Mouse (Mus musculus) embryo, embryonic 9.5 days (tissue): ENCODE measurements at regions not wholly inside any gene's neighbourhood (a gene's known extent, or its start where the extent isn't known, plus 50 kb on each side); places are given as distances from the start of the nearest gene placed in this dataset.

Source experiments
- DNase-seq: peaks from one replicate; pipeline ENCODE4 v3.0.0-alpha.2; 2017; ENCODE audit errors: extremely low spot score

DNA sequence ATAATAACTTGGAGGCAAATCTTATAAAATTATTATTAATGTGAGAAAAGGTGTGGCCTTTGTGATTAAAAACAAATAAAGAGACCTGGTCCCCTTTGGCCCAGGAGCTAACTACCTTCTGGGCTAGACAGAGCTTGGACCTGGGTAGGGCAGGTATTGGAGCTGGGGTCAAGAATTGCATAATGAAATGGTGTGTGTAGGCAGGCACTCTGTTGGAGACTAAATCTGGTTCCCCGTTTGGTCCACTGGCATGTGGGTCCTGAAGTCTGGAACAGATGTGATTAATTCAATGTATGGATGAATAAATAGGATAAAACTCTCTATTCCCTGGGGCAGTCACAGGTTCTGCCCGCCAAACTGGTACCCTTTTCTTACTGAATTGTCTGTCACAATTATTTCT, 301.3 kb upstream of the Clnk start:
- DNase-seq = no peak

DNA sequence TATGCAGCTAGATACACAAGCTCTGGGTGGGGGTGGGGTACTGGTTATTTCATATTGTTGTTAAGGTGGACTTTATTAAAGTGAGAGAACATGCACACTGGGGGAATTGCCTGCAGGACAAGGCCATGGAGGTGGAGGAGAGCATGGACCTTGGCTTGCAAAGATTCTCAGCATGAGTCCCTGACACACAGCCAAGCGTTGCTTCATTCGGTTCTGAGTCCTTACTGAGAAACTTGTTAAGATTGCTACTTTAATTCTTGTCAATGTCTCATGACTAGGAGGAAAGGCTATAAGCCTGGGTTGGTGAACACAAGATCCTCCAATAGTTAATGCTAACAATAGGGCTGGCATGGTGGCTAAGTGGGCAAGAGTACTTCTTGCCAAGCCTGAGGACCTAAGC, 300.3 kb upstream of the Clnk start:
- no peak for DNase-seq

DNA sequence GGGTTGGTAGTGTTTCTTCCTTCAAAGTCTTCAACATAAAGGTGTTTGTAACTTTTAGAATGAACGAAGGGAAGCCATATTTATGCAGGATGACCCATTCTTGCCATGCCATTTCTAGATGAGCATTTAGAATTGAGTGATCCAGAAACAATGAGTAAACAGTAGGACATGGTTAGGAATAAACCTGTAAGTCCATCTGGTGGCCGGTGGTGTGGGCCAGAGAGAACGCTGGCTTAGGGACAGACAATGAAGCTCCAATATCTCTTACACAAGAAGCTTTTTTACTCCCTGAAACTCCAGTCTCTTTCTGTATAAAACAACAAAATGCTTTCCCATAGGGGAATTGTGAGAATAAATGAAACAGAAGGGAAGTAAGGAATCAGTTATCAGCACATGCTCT, 296.9 kb upstream of the Clnk start:
- no peak for DNase-seq

DNA sequence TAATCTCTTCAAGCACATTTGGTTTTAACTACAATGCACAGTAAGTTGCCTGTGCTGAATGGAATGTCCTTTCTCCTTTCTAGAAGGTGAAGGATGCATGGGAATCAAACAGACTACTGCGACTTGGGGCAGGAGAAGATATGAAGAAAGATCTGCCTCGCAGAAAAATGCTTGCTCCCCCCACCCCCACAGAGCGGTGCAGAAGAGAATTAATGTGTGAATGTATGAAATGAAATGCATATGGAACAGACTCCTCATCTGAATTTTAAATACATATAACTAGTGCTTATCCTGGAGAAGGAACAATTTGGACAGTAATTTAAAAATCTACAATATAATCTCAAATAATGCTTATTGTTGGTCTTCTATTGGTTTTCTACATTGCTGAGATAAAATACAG, 283.0 kb upstream of the Clnk start:
- no peak for DNase-seq

DNA sequence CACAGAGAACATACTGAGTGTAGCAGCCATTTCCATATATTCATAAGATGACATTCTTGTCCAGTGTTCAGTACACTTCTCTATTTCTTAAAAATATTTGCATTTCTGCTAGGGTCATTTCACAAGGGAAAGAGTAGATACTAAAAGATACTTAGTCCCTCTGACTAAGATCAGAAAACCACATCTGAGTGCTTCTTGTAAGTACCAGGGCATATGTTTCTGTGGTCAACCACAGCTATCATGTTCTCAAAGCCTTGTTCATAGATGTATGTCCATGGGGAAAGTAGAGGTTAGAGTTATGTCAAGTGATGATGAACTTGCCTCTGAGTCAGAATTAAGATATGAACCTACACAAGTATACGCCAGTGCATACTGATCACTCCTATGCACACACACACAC, 279.2 kb upstream of the Clnk start:
- no peak for DNase-seq

DNA sequence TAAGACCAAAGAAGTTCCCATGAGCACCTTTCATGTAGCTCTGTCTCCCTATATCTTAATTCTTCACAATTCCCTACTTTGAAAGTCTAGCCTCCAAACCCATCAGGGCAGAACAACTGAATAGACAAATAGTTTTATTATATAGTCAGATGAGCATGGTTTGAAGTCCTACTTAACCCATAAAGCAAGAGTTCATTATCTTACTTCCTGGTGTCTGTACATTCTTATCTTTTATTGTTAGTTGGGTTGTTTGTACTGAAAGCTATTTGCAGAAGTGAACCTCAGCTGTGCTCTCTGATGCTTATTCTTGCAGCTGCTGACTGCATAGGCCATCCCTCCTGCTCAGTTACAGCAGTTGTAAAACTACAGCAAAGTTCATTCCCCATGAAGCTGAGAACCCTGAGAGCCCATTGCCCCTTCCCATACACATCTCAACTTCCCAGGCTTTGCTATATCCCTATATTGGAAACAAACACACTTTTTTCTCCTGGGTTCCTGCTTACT, 276.7 kb upstream of the Clnk start:
- DNase-seq = no peak

DNA sequence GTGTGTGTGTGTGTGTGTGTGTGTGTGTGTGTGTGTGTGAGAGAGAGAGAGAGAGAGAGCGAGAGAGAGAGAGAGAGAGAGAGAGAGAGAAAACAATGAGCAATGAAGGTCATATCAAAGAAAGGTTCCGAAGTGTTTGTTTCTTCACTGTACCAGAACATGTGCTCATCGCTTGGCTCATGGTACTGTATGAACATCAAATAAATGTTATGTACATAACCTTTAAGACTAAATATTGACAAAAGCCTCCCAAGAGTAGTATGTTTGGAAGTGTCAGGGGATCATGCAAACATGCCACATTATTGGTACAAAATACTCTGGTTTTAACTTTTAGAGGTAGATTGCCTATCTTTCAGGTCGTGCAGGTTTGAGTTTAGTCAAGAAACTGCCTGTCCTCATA, 275.3 kb upstream of the Clnk start:
- no peak for DNase-seq

DNA sequence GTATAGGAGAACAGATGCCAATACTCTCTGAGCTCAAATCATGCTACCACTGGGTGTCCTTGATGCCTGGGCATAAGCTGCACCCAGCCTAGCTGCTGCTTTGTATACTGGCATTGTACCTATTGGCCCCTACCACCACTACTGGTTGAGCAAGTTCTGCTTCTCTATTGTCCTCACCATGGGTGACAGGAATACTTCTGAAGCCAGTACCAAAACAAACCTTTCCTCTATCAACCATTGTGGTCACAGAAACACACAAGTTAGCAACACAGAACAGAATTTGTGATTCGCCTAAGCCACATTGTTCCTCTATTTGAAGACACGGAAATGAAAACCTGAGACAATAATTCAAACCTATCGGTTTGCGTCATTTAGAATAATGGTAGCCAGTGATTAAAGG, 274.3 kb upstream of the Clnk start:
- no peak for DNase-seq

DNA sequence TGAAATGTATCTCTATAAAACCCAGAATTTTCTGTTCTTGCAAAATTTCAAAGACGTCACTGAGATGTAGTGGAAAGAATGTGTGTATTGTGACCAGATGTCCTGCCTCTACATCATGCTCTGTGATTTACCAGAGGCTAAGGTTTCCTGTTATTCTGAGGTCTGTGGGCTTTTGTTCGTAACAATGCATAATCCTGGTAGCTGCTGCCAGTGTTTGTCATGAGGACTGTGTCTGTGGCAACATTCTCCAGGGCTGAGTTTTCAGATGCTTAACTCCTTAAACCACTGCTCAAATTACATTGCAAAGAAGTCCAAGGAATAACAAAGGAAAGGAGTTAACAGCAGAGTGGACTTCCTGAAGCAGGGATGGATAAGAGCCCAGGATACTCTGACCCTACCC, 269.0 kb upstream of the Clnk start:
- no peak for DNase-seq

DNA sequence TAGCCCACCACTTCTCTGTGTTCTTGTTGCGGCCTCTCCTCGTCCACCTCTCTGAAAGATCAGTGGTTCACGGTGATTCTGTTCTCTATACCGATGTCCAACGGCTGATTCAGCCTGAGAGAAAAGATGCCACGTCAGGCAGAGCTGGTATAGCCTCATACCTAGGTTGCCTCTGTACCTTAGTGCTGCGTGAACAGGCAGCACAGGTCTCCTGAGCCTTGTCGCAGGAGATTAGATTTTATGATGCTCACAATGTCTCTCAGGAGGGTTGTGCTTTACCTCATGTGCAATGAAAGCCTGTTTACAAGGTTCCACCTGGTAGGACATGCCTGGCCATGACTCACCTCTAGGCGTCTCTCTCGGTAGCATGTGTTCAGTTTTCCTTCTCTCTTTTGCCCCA, 267.6 kb upstream of the Clnk start:
- DNase-seq = no peak

DNA sequence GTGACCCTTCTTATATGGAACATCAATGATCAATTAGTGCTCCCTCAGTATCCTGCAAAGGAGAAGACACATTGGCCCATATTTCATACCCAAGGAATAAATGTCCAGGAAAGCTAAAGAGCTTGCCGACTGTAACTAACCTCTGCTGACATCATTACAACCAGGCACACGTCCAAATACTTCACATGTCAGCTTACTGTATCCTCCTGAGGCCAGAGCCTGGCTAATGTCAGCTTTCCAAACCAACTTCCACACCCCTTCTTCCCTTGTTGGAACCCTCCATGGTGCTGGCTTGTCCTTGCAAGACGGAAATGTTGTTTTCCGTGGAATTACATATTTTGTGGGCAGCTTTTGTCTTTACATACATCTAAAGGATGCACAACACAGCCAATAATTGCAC, 267.0 kb upstream of the Clnk start:
- no peak for DNase-seq

DNA sequence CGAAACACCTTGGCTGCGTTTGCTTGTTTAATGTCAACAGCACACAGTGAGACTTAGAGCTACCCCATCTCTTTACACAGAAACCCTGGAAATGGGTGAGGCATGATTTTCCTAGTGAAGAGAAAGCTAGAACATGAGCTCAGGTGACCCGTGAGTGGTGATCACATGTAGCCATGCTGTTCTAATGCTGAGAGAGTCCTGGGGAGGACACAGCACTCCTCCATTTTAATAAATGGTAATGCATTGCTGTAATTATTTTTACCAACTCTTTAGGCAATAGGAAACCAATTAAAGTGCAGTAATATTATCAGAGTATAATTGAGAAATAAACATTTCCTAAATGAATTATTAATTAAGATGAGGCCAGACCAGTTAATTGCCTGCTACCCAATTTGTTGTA, 261.8 kb upstream of the Clnk start:
- DNase-seq = no peak

DNA sequence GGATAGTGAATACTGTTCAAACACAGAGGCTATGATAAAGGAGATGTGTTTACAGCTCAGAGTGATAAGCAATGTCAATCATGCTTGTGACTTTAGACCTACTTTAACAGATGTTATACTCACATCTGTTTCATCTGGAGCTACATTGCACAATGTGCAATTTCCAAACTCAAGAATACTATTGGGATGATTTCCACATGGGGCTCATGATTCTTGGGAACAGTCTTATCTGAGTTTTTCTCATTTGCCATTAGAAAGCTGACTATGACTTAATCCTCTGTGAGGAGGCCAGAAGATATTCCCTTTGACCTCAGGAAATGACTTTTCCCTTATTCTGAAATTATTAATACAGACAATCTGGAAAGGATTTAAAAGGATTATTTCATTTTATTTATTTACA, 252.3 kb upstream of the Clnk start:
- DNase-seq = no peak

DNA sequence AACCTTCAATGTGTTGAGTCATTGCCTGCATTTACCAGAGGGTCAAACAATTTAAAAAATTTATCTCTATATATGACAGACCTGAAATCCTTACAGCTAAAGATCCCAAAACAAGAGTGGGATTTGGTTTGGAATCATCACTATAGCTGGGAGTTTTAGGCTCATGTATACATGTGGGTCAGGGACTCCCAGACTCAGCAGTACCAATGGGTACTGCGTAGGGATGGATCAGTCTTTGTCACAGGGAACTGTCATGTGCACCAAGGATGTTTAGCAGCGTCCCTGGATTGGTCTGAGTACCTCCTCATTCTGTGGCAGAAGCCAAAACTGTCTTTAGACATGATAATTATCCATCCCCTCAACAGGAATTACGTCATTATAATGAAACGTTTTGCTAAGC, 250.2 kb upstream of the Clnk start:
- DNase-seq = no peak

DNA sequence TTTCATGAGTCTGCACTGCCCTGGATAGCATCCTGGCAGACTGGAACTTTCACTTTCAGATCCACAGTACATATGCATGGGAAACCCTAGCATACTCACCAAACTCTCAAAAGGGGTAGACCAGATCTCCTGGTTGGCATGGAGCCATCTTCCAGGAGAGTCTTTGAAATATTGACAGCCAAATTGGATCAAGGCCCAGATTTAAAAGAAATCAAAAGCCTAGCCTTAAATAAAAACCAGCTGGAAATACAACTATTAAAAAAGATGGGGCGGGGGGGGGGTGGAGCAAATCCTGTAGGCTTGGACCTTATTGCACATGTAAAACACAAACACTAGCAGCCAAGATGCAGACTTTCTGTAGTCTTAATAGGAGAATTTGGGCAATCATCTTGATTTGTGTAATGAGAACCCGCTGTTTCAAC, 249.7 kb upstream of the Clnk start:
- DNase-seq = no peak

DNA sequence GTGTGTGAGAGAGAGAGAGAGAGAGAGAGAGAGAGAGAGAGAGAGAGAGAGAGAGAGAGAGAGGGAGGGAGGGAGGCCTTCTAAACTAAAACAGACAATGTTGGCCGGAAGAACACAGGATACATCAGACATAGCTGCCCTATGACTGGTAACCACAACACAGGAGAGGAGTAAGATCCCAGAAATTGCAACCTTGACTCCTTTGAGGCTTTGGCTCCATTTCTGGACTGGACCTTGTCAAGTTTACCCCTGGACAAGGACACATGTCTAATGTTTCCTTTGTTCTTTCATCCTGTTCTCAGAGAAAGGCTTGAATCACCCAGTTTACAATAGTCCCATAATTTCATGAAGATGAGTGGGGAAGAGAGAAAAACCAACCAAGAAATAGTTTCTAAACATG, 233.7 kb upstream of the Clnk start:
- DNase-seq = no peak

DNA sequence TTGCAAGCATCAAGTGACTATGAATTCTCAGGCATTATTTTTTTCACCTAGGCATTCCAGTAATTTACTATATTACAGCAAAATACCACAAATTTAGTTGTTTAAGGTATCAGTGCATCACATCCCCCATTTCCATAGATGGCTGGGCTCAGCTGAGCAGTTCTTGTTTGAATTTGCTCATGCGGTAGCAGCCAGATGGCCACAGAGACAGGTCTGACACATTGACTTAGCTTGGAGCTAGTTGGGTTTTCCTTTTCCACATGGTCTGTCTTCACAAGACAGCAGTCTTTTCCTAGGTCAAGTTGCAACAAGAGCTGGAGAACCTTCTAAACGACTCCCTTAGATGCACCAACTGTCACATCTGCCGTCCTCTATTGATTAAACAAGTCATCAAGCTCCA, 232.9 kb upstream of the Clnk start:
- no peak for DNase-seq

DNA sequence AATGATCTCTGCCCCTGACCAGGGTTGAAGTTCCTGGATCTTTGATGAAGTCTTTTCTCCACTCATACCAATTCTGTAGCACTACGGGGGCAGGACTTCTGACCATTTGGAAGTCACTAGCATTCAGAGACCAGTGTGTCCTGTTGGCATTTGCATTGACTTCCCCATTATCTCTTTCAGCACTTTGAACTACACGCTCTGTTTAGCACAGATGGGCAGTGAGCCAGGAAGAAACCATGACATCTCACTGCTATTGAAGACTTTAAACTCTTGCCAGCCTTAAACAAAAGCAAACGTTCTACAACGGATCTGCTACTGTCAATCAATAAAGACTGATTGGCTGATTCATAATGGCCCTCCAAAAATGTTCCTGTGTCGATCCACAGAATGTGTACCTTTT, 222.5 kb upstream of the Clnk start:
- DNase-seq = no peak

DNA sequence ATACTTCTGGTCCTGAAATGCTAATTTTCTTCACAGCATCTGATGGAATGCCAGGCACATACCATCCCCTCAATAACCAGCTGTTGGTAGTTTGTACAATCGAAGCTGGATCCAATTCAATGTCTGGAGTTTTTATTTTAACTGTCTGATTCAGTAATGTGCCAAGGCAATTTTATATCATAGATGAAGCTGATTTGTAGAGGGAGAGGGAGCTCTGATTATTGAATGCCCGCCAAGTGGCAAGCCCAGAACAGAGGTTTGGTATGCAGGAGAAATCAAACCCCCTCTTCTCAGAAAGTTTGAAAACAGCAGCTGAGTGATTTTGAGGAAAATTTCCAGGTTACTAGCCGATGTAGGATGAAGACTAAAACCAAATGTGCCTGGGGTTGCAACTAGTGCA, 218.3 kb upstream of the Clnk start:
- DNase-seq = no peak

DNA sequence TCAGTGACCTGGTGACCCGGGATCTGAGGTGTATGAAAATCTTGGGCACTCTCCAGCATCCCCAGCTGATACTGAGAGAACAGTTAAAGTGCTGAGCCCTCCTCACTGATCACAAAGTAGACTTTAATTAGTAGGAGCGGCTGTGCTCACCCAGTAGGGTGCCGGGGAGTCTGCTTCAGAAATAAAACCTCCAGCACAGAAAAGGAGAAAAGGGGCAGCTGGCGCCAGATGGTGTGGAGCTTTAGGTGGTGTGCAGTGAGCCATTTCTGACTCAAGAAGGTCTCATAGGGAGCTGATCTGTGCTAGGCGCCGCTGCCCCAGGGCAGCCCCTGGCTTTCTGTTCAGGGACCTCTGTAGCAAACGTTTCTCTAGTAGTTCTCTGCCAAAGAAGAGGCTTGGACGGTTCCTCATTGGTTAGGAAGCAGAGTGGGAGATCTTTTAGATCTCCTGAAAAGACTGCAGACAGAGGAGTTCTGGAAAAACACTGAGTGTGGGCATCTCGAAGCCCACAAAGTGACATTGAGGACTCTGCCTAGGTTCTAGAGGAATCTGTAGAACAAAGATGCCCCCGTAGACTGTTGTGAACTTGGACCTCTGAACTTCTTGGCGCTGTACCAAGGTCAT, 200.1 kb upstream of the Clnk start:
- peak; percentile 4 for DNase-seq

DNA sequence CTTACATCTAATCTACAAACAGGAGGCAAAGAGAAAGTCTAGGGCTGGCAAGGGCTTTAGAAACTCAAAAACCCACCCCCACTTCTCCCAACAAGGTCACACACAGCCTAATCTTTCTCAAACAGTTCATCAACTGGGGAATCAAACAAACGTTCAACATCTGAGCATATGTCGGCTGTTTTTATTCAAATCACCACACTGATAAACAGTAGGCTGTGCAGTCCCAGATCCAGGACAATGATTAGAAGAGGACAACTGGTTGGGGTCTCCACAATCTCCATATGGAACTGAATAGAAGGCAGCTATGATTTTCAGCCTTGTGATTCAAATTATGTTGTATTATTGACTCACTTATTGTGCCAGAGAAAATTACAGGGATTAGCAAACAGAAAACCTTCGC, 193.1 kb upstream of the Clnk start:
- DNase-seq = no peak

DNA sequence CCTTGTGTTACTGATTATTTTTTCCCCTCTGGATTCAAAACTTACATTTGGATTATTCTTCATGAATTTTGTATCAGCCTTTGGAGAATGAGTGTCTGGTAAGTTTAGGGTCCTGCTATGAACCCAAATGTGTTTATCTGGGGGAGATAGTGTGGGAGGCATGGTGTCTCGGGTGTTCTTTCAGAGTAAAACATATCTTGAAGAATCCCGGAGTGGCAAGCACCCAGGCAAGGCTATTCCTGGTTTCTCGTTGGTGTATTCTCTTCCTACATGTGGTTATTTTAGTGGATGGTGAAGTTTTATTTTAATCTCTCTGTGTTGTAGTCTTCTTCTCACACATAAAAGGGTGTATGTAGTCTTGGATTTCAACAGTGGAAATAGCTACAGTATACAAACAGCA, 186.4 kb upstream of the Clnk start:
- no peak for DNase-seq

DNA sequence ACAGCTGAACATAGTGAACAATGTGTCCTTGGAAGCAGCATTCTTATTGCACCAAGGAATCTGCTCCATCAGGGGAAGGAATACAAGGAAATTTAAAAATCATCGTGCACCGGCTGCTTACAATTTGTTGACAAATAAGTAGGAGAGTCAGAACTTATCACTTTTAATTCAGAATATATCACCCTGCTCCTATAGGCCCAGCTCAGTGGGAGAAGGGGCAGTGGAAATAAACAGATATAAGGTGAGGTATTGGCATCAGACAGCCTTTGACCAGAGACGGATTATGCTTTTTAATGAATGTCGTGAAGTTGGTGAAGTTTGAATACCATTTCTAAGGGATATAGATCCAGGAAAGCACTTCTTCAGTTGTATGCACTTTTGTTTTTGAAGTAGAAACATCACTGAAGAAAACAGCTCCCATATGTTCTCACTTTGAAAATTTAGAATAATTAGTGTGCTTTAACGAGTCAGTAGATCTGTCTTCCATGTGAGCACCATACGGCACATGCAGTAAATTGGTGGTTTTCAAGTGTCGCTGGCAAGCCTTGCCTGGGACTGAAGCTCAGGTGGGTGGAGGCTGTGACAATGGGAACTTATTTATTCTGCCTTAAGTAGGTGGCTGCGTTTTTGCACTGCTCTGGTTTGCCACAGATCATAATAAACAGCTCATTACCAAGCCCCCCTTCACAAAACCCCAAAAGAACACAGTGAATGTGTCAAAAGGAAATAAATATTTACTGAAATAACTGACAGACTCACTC, 176.1 kb upstream of the Clnk start:
- no peak for DNase-seq

DNA sequence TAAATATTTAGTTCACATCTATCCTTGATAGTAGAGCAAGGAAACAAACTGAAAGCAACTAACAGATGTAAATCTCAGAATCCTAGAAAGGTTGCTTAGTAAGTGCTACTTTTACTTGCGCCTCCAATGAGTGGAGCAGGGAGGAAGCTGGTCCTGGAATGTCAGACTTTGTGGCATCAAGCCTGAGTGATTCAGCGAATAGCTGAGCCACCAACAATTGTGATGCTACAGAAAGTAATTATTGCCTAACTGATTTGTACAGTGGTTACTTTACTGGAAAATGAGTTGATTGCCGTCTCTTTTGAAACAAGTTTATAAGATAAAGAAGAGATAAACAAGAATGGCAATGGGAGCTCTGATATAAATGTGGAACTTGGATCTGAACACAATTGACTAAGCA, 173.9 kb upstream of the Clnk start:
- no peak for DNase-seq
